Mouse (Mus musculus) lung, adult 2 months (tissue): ENCODE results near the gene Snx27.

Source experiments
- CTCF ChIP-seq: fragments of 200-500 bp; IDR thresholded peaks from 2 replicates; pipeline ENCODE4 v1.5.1; 2011; ENCODE audit warnings: mild to moderate bottlenecking, low read length, control low read depth; ENCODE audit not compliant: insufficient read depth
- POLR2A ChIP-seq: fragments of 200-500 bp; IDR thresholded peaks from 2 replicates; pipeline ENCODE4 v1.6.1; 2011; ENCODE audit warnings: low read depth, mild to moderate bottlenecking, control low read depth, low read length, borderline replicate concordance; ENCODE audit errors: extremely low read depth

- TF ChIP-seq CTCF = no peak
- TF ChIP-seq POLR2A = no peak
These were observed 39.4 kb upstream of the Snx27 start for GRCm38 (mm10) chr3:94621740-94622507.
